Mouse (Mus musculus) erythroblast, embryonic 14.5 days (primary cell): ENCODE data around the gene Rnf213. TPM values are rescaled to one million over a fixed set of nuclear protein-coding genes. Genes with fewer than 3 reads are reported as not detected.
"Not testable (repeated sequence)": the region's sequence is repeated elsewhere in the genome, so short reads cannot be mapped to it uniquely, and the experiment has no call there.

Experiments
- H3K27me3 ChIP-seq: 2 replicates; pipeline ENCODE4 v1.6.1; 2012; ENCODE audit warnings: inconsistent platforms; ENCODE audit not compliant: control insufficient read depth
- H3K36me3 ChIP-seq: 2 replicates; pipeline ENCODE4 v1.6.1; 2012; ENCODE audit warnings: mild to moderate bottlenecking, inconsistent platforms; ENCODE audit not compliant: control insufficient read depth
- H3K4me1 ChIP-seq: 2 replicates; pipeline ENCODE4 v1.6.1; 2012; ENCODE audit warnings: inconsistent platforms; ENCODE audit not compliant: control insufficient read depth
- H3K4me3 ChIP-seq: replicated peaks from 2 replicates; pipeline ENCODE3; 2012; ENCODE audit warnings: moderate library complexity, mild to moderate bottlenecking, inconsistent platforms
- H3K9me3 ChIP-seq: 2 replicates; pipeline ENCODE4 v1.6.1; 2012; ENCODE audit warnings: low read length, inconsistent platforms, mixed read lengths; ENCODE audit not compliant: control insufficient read depth
- GATA1 ChIP-seq: IDR thresholded peaks from 2 replicates; pipeline ENCODE4 v1.6.1; 2012; ENCODE audit warnings: low read length, inconsistent platforms, mixed read lengths
- TAL1 ChIP-seq: IDR thresholded peaks from 3 replicates; pipeline ENCODE4 v1.6.1; 2012; ENCODE audit warnings: low read length, inconsistent platforms, mixed read lengths
- polyA plus RNA-seq: library from polyadenylated mRNA; stranded (reverse); fragments of >175 nt; gene quantifications from 2 replicates; pipeline ENCODE4 v1.2.3, GENCODE M21; 2012

Gene Rnf213
- polyA plus RNA-seq, 1 experiment: 0.01 TPM

DNA sequence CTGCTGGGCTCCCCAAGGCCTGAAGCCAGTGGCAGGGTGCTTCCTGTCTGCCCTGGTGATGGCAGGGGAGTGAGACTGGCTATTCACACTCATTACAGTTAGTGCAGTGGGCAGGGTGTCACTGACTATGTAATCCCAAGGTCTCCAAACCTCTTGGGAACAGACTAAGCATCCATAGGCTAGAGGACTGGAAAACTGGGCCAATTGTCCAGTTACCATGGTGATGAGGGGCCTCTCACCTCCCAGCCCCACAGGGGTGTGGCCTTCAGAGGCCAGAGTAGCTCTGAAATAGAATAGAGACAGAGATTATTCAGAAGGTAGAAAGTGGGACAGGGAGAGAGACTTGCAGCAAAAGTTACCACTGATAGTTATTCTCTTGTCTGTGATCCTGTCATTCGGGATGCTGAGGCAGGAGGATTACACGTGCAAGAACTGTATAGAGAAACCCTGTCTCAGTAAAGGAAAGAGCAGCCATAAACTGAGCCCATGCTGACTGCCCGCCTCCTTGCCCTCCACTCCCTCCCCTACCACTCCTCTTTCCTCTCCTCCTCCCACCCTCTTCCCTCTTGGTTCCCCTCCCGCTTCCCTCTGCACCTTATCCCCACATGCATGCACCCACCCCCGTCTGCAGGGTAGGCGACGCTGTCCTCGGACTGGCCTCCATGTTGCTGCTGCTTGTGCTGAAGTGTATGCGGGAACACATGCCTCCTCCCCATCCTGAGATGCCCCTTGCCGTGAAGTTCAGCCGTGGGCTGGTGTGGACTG, 29.9 kb upstream of the Rnf213 start:
- H3K4me3 ChIP-seq: no peak overlapping the region
- H3K4me1 ChIP-seq: peaks cover 9% of the 10 kb centered on the region

DNA sequence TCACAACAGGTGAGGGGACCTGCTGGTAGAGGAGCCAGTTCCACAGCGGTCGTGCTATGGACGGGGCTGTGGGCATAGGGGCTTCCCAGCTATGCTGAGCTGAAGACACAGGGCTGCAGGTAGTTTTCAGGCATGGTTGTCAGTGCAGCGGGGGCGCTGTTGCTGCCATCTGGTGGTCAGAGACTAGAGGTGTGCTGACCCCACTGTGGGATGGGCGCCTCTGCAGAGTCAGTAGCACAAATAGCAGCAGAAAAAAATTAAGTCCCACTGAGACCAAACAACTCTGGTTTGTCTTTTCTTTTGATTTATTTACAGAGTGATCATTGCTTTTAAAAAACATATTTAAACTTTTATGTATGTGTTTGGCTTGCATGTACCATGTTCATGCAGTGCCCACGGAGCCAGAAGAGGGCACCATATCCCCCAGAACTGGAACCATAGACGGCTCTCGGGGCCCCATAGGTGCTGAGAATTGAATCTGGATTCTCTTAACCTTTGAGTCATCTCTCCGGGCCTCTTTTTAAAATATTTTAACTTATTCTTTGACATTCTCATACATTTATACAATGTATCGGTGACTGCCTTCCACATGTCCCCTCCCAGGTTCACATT, 29.3 kb upstream of the Rnf213 start:
- Histone ChIP-seq H3K9me3 (no peaks in the 10 kb centered on the region), H3K27me3 (no peaks in the 10 kb centered on the region), H3K4me3 (no peak overlapping the region), H3K36me3 (no peaks in the 10 kb centered on the region; the same call in 1 of the 2 replicates), H3K4me1 (peaks cover 9% of the 10 kb centered on the region)
- TF ChIP-seq GATA1 (no peak), TAL1 (no peak)

More for the DNA sequence above, 29.9 kb upstream of the Rnf213 start:
- no peaks in the 10 kb centered on the region for H3K27me3 ChIP-seq
- H3K36me3 ChIP-seq: no peaks in the 10 kb centered on the region; the same call in 1 of the 2 replicates
- H3K9me3 ChIP-seq: no peaks in the 10 kb centered on the region
- TF ChIP-seq TAL1 (no peak), GATA1 (no peak)

DNA sequence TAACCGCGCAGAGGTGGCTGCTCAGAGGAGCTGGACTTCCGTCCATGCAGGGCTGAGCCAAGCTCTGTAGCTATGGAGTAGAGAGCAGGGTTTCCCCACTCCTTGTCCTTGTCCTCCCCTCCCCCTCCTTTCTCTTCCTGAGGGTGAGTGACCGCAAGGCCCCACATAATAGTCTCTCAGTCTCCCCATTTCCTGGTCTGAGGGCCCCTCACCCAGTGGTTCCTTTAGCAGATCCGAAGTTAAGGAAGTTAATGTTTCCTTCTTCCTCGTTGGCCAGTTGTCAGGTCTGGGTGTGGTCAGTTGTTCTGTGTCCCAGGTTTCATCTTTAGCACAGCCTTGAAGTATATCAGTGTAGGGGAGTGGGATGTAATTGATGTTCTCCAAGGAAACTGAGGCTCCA, 17.5 kb upstream of the Rnf213 start:
- no peaks in the 10 kb centered on the region for H3K27me3 ChIP-seq
- no peak for TF ChIP-seq GATA1
- TF ChIP-seq TAL1: no peak
- no peaks in the 10 kb centered on the region for H3K9me3 ChIP-seq
- H3K4me1 ChIP-seq: peaks cover 6% of the 10 kb centered on the region
- H3K4me3 ChIP-seq: no peak overlapping the region
- no peaks in the 10 kb centered on the region; the same call in 1 of the 2 replicates for H3K36me3 ChIP-seq

DNA sequence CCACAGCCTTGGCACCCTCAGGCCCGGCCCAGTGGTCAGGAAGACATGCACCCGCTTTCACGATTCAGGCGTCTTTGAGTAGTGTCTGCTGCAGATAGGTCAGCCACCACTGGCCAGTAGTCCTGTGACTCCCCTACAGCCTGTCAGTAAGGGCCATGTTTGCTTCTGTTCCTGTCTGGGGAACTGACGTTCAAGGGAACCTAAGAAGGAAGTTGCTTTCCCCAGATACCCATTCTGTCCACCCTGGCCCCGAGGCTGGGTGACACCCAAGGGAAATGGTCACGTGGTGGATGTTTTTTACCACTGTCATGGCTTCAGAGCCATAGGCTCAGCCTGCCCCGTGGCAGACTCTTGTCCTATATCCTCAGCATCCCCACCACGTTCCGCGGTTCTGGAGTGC, 15.6 kb upstream of the Rnf213 start:
- Histone ChIP-seq H3K4me1 (peaks cover 6% of the 10 kb centered on the region), H3K27me3 (no peaks in the 10 kb centered on the region), H3K9me3 (no peaks in the 10 kb centered on the region), H3K4me3 (no peak overlapping the region), H3K36me3 (no peaks in the 10 kb centered on the region; the same call in 1 of the 2 replicates)
- no peak for TF ChIP-seq GATA1
- no peak for TF ChIP-seq TAL1

GRCm38 (mm10) chr11:119378551-119378950, 14.3 kb upstream of the Rnf213 start:
- H3K4me3 ChIP-seq: no peak overlapping the region
- no peaks in the 10 kb centered on the region; the same call in 1 of the 2 replicates for H3K36me3 ChIP-seq
- TF ChIP-seq GATA1 (no peak), TAL1 (no peak)
- peaks cover 6% of the 10 kb centered on the region for H3K4me1 ChIP-seq
- H3K27me3 ChIP-seq: no peaks in the 10 kb centered on the region
- H3K9me3 ChIP-seq: no peaks in the 10 kb centered on the region

DNA sequence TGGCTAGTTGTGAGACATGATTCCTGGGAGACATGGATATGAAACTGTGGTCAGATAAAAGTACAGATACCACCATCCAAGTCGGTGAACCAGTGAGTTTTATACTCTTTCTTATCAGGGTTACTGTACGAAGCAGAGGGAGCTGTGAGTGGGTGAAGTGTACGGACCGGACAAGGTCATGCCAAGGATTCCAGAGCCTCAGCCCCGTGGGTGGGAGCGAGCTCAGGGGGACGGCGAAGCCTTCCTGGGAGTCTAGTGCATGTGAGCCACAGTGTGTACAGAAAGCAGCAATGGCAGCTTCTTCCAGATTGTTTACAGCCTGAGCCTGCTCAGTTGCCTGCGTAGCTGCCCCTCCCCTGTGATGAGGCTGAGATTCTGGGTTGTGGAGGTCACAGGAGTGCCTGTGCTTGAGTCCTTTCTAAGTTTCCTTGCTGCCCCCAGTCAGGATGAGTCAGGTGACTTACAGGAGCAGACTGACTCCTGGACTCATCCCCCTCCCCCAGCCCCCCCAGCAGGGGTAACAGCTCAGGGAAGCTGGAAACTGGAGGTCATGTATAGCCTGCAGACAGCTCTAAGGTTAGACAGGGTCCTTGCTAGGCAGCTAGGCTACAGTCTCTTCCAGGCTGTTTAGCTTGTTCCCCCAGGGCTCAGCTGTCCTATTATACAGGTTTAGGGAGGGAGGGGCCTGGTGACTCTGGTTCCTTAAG, 11.1 kb upstream of the Rnf213 start:
- no peaks in the 10 kb centered on the region for H3K27me3 ChIP-seq
- H3K4me1 ChIP-seq: peaks cover 2% of the 10 kb centered on the region
- no peaks in the 10 kb centered on the region for H3K9me3 ChIP-seq
- H3K4me3 ChIP-seq: no peak overlapping the region
- no peak for TF ChIP-seq TAL1
- no peak for TF ChIP-seq GATA1
- H3K36me3 ChIP-seq: no peaks in the 10 kb centered on the region; the same call in 1 of the 2 replicates

GRCm38 (mm10) chr11:119382338-119382850, 10.5 kb upstream of the Rnf213 start:
- no peak overlapping the region for H3K4me3 ChIP-seq
- no peaks in the 10 kb centered on the region for H3K4me1 ChIP-seq
- no peaks in the 10 kb centered on the region; the same call in 1 of the 2 replicates for H3K36me3 ChIP-seq
- H3K27me3 ChIP-seq: peaks cover under 1% of the 10 kb centered on the region; the same call in 1 of the 2 replicates
- no peak for TF ChIP-seq GATA1
- TF ChIP-seq TAL1: no peak
- no peaks in the 10 kb centered on the region for H3K9me3 ChIP-seq

- H3K27me3 ChIP-seq: peaks cover 25% of the 10 kb centered on the region
- TF ChIP-seq TAL1 (no peak), GATA1 (no peak)
- H3K36me3 ChIP-seq: no peaks in the 10 kb centered on the region
- H3K9me3 ChIP-seq: no peaks in the 10 kb centered on the region
- H3K4me1 ChIP-seq: peaks cover 4% of the 10 kb centered on the region
- no peak overlapping the region for H3K4me3 ChIP-seq
Measured at GRCm38 (mm10) chr11:119384904-119385303, 8.0 kb upstream of the Rnf213 start.

- no peak for TF ChIP-seq TAL1
- TF ChIP-seq GATA1: no peak
- Histone ChIP-seq H3K9me3 (no peaks in the 10 kb centered on the region), H3K4me3 (no peak overlapping the region), H3K36me3 (no peaks in the 10 kb centered on the region), H3K4me1 (peaks cover 18% of the 10 kb centered on the region), H3K27me3 (peaks cover 39% of the 10 kb centered on the region)
Measured at GRCm38 (mm10) chr11:119386306-119386705, 6.6 kb upstream of the Rnf213 start.

DNA sequence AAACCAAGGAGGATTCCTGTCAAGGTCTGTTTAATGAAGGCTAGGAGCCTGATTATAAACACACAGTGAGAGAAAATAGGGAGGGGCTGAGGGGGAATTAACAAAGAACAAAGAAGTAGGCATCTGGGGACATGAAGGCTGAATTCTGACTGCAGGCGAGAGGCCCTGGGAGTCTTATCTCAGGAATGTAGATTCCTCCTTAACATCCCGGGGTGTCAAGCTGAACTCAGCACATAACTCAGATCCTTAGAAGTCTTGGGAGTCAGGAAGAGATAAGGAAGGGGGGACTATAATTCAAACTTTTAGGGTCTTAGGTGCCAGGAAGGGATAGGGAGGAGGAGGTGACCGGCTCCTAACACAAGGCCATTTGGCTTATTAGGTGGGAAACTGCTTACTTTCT, 5.6 kb upstream of the Rnf213 start:
- not testable (repeated sequence) for H3K36me3 ChIP-seq, H3K4me3 ChIP-seq, H3K9me3 ChIP-seq
- Histone ChIP-seq H3K4me1 (peaks cover 28% of the 10 kb centered on the region), H3K27me3 (peaks cover 48% of the 10 kb centered on the region)
